Mouse (Mus musculus): ENCODE measurements around the gene Cdk6. TPM values are rescaled to one million over a fixed set of nuclear protein-coding genes. Genes with fewer than 3 reads are reported as not detected.
"Not testable (repeated sequence)": the region's sequence is repeated elsewhere in the genome, so short reads cannot be mapped to it uniquely, and the experiment has no call there.

Gene Cdk6
- polyA plus RNA-seq, 1 experiment = 30.9 TPM

- no peak for TF ChIP-seq MAX (IDR thresholded peaks at IDR 0.05)
- no peak for TF ChIP-seq MYOG (IDR thresholded peaks at IDR 0.05; ENCODE audit: control insufficient read depth, extremely low read depth, insufficient read length)
- no peak for TF ChIP-seq CEBPB (IDR thresholded peaks at IDR 0.05; ENCODE audit: low read depth)
- no peak for TF ChIP-seq USF1 (IDR thresholded peaks at IDR 0.05; ENCODE audit: low read depth)
- TF ChIP-seq CTCF (IDR thresholded peaks at IDR 0.05; ENCODE audit: control insufficient read depth, insufficient read depth, insufficient read length) = no peak
- TF ChIP-seq FOSL1 (IDR thresholded peaks at IDR 0.05; ENCODE audit: insufficient read depth, low read length, poor library complexity, severe bottlenecking) = no peak
- TF ChIP-seq MYOD1 (IDR thresholded peaks at IDR 0.05; ENCODE audit: control insufficient read depth, insufficient read length, low read depth) = no peak
- peaks cover 41% of the 10 kb centered on the region for H3K36me3 ChIP-seq (ENCODE audit: control insufficient read depth, insufficient read depth)
- H3K27me3 ChIP-seq (ENCODE audit: control insufficient read depth, insufficient read depth, insufficient read length) = no peaks in the 10 kb centered on the region
- peaks cover 50% of the 10 kb centered on the region for H3K79me3 ChIP-seq (ENCODE audit: low read depth)
- H3K4me3 ChIP-seq (ENCODE audit: insufficient read depth, poor library complexity, severe bottlenecking) = no peak overlapping the region
- H3ac ChIP-seq (ENCODE audit: control insufficient read depth, insufficient read length, low read depth) = no peak overlapping the region
- H3K79me2 ChIP-seq (ENCODE audit: control insufficient read depth, insufficient read depth) = peaks cover 97% of the 10 kb centered on the region
Measured at GRCm38 (mm10) chr5:3399784-3400494, 58.7 kb downstream of the Cdk6 start.

- no peak overlapping the region for H3ac ChIP-seq (ENCODE audit: control insufficient read depth, insufficient read length, low read depth)
- no peaks in the 10 kb centered on the region for H3K27me3 ChIP-seq (ENCODE audit: control insufficient read depth, insufficient read depth, insufficient read length)
- H3K79me2 ChIP-seq (ENCODE audit: control insufficient read depth, insufficient read depth) = peaks cover 83% of the 10 kb centered on the region
- H3K79me3 ChIP-seq (ENCODE audit: low read depth) = peaks cover 33% of the 10 kb centered on the region
- TF ChIP-seq CTCF (IDR thresholded peaks at IDR 0.05; ENCODE audit: control insufficient read depth, insufficient read depth, insufficient read length) (no peak), MYOD1 (IDR thresholded peaks at IDR 0.05; ENCODE audit: control insufficient read depth, insufficient read length, low read depth) (no peak), MYOG (IDR thresholded peaks at IDR 0.05; ENCODE audit: control insufficient read depth, extremely low read depth, insufficient read length) (no peak), MAX (IDR thresholded peaks at IDR 0.05) (no peak), CEBPB (IDR thresholded peaks at IDR 0.05; ENCODE audit: low read depth) (no peak), USF1 (IDR thresholded peaks at IDR 0.05; ENCODE audit: low read depth) (no peak), FOSL1 (IDR thresholded peaks at IDR 0.05; ENCODE audit: insufficient read depth, low read length, poor library complexity, severe bottlenecking) (no peak)
- H3K36me3 ChIP-seq (ENCODE audit: control insufficient read depth, insufficient read depth) = peaks cover 30% of the 10 kb centered on the region
- H3K4me3 ChIP-seq (ENCODE audit: insufficient read depth, poor library complexity, severe bottlenecking) = no peak overlapping the region
Measured at GRCm38 (mm10) chr5:3405102-3405501, 63.8 kb downstream of the Cdk6 start.

GRCm38 (mm10) chr5:3405503-3405902 lies 64.2 kb downstream of the Cdk6 start:
- H3K79me2 ChIP-seq (ENCODE audit: control insufficient read depth, insufficient read depth) = peaks cover 83% of the 10 kb centered on the region
- TF ChIP-seq MAX (IDR thresholded peaks at IDR 0.05) = no peak
- TF ChIP-seq MYOD1 (IDR thresholded peaks at IDR 0.05; ENCODE audit: control insufficient read depth, insufficient read length, low read depth) = no peak
- no peak for TF ChIP-seq MYOG (IDR thresholded peaks at IDR 0.05; ENCODE audit: control insufficient read depth, extremely low read depth, insufficient read length)
- no peak for TF ChIP-seq FOSL1 (IDR thresholded peaks at IDR 0.05; ENCODE audit: insufficient read depth, low read length, poor library complexity, severe bottlenecking)
- TF ChIP-seq CTCF (IDR thresholded peaks at IDR 0.05; ENCODE audit: control insufficient read depth, insufficient read depth, insufficient read length) = no peak
- TF ChIP-seq USF1 (IDR thresholded peaks at IDR 0.05; ENCODE audit: low read depth) = no peak
- no peak overlapping the region for H3K4me3 ChIP-seq (ENCODE audit: insufficient read depth, poor library complexity, severe bottlenecking)
- no peak overlapping the region for H3ac ChIP-seq (ENCODE audit: control insufficient read depth, insufficient read length, low read depth)
- peaks cover 31% of the 10 kb centered on the region for H3K36me3 ChIP-seq (ENCODE audit: control insufficient read depth, insufficient read depth)
- peaks cover 33% of the 10 kb centered on the region for H3K79me3 ChIP-seq (ENCODE audit: low read depth)
- H3K27me3 ChIP-seq (ENCODE audit: control insufficient read depth, insufficient read depth, insufficient read length) = no peaks in the 10 kb centered on the region

- peaks cover 36% of the 10 kb centered on the region for H3K79me3 ChIP-seq (ENCODE audit: low read depth)
- no peak overlapping the region for H3K4me3 ChIP-seq (ENCODE audit: insufficient read depth, poor library complexity, severe bottlenecking)
- H3ac ChIP-seq (ENCODE audit: control insufficient read depth, insufficient read length, low read depth) = no peak overlapping the region
Measured at GRCm38 (mm10) chr5:3407926-3408325, 66.6 kb downstream of the Cdk6 start.

GRCm38 (mm10) chr5:3418183-3418582 lies 76.9 kb downstream of the Cdk6 start:
- Histone ChIP-seq H3K79me2 (ENCODE audit: control insufficient read depth, insufficient read depth) (peaks cover 61% of the 10 kb centered on the region), H3K79me3 (ENCODE audit: low read depth) (peaks cover 24% of the 10 kb centered on the region)
- not testable (repeated sequence) for H3K27me3 ChIP-seq (ENCODE audit: control insufficient read depth, insufficient read depth, insufficient read length); H3K4me3 ChIP-seq (ENCODE audit: insufficient read depth, poor library complexity, severe bottlenecking); H3ac ChIP-seq (ENCODE audit: control insufficient read depth, insufficient read length, low read depth); H3K36me3 ChIP-seq (ENCODE audit: control insufficient read depth, insufficient read depth)

More at GRCm38 (mm10) chr5:3407926-3408325, 66.6 kb downstream of the Cdk6 start:
- Histone ChIP-seq H3K36me3 (ENCODE audit: control insufficient read depth, insufficient read depth) (peaks cover 34% of the 10 kb centered on the region), H3K79me2 (ENCODE audit: control insufficient read depth, insufficient read depth) (peaks cover 81% of the 10 kb centered on the region), H3K27me3 (ENCODE audit: control insufficient read depth, insufficient read depth, insufficient read length) (no peaks in the 10 kb centered on the region)
- TF ChIP-seq CTCF (IDR thresholded peaks at IDR 0.05; ENCODE audit: control insufficient read depth, insufficient read depth, insufficient read length) (no peak), MAX (IDR thresholded peaks at IDR 0.05) (no peak), MYOG (IDR thresholded peaks at IDR 0.05; ENCODE audit: control insufficient read depth, extremely low read depth, insufficient read length) (no peak), MYOD1 (IDR thresholded peaks at IDR 0.05; ENCODE audit: control insufficient read depth, insufficient read length, low read depth) (no peak), USF1 (IDR thresholded peaks at IDR 0.05; ENCODE audit: low read depth) (no peak), CEBPB (IDR thresholded peaks at IDR 0.05; ENCODE audit: low read depth) (no peak), FOSL1 (IDR thresholded peaks at IDR 0.05; ENCODE audit: insufficient read depth, low read length, poor library complexity, severe bottlenecking) (no peak)
